Mouse (Mus musculus) forebrain, embryonic 11.5 days (tissue): ENCODE measurements around the gene Coro2b. TPM values are rescaled to one million over a fixed set of nuclear protein-coding genes. Genes with fewer than 3 reads are reported as not detected.
A peak's percentile ranks its signal among the peaks of the same experiment; 100 is the strongest.

Experiments
- ATAC-seq: fragments of 200-750 bp; cut with Nextera tagmentation; replicated peaks from 2 replicates; pipeline ENCODE4 v1.8.0; 2017; ENCODE audit warnings: moderate TSS enrichment; ENCODE audit not compliant: low FRiP score
- DNase-seq: peaks from one replicate; pipeline ENCODE4 v3.0.0-alpha.2; 2017; ENCODE audit warnings: low spot score
- H3K27ac ChIP-seq: fragments of 300-500 bp; sonication (generic); 2 replicates; pipeline ENCODE4 v1.5.1; 2014; ENCODE audit warnings: low read depth, low read length
- H3K27me3 ChIP-seq: fragments of 300-500 bp; sonication (generic); 2 replicates; pipeline ENCODE4 v1.6.1; 2014; ENCODE audit warnings: mild to moderate bottlenecking, low read length, mixed read lengths; ENCODE audit not compliant: control insufficient read depth, insufficient read depth
- H3K36me3 ChIP-seq: fragments of 300-500 bp; sonication (generic); 2 replicates; pipeline ENCODE4 v1.6.1; 2014; ENCODE audit warnings: mild to moderate bottlenecking, low read length, moderate library complexity, mixed read lengths; ENCODE audit not compliant: control insufficient read depth, insufficient read depth
- H3K4me1 ChIP-seq: fragments of 300-500 bp; sonication (generic); replicated peaks from 2 replicates; pipeline ENCODE4 v1.6.1; 2014; ENCODE audit warnings: low read length, mixed read lengths; ENCODE audit not compliant: control insufficient read depth, insufficient read depth
- H3K4me2 ChIP-seq: fragments of 300-500 bp; sonication (generic); 2 replicates; pipeline ENCODE4 v1.6.1; 2014; ENCODE audit warnings: low read depth, mild to moderate bottlenecking, low read length, moderate library complexity, mixed read lengths; ENCODE audit not compliant: severe bottlenecking
- H3K4me3 ChIP-seq: fragments of 300-500 bp; sonication (generic); 2 replicates; pipeline ENCODE4 v1.5.1; 2014; ENCODE audit warnings: low read depth, low read length
- H3K9ac ChIP-seq: fragments of 300-500 bp; sonication (generic); 2 replicates; pipeline ENCODE4 v1.6.1; 2014; ENCODE audit warnings: low read length
- H3K9me3 ChIP-seq: fragments of 300-500 bp; sonication (generic); 2 replicates; pipeline ENCODE4 v1.6.1; 2016; ENCODE audit warnings: low read length, mixed read lengths; ENCODE audit not compliant: control insufficient read depth
- WGBS: fragments of 180-500 bp; shearing (Covaris S2); extraction: QIAGEN DNeasy Blood & Tissue Kit; methylation state at CpG from one replicate; pipeline ENCODE4 v1.1.7; 2014; 5-methylcytosine and 5-hydroxymethylcytosine counted together
- polyA plus RNA-seq: library from polyadenylated mRNA; unstranded; fragments of >200 nt; fragmentation: Nextera tagmentation; extraction: Ambion mirVana; gene quantifications from 2 replicates; pipeline ENCODE4 v1.2.1, GENCODE M21; 2014

The Coro2b gene
- polyA plus RNA-seq, 1 experiment from 2014 or later: 24.0 TPM

DNA sequence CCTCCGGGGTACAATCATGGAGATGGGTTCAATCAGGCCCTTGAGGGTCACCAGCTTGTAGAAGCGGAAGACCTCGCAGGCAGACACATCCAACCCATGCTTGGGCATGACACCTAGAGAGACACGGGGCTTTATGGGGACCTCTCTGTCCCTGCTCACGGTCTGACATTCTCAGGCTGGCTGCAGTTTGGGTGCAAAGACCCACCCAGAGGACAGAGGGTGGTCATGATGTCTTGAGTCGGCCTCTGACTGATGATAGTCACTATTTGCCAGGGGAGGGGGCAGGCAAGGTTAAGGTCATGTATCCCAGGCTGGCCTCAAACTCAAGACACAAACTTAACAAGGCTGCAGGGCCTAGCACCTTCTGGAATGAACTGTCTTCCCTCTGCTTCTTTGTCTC is 110.3 kb downstream of the Coro2b start:
- H3K4me2 ChIP-seq: no peak overlapping the region
- no peak overlapping the region for H3K4me3 ChIP-seq
- WGBS: 93% methylated on average over 6 of the region's 6 CpGs
- H3K27ac ChIP-seq: no peak overlapping the region
- ATAC-seq (no peak), DNase-seq (no peak)
- H3K36me3 ChIP-seq: no peaks in the 10 kb centered on the region; the same call in 1 of the 2 replicates
- H3K27me3 ChIP-seq: no peaks in the 10 kb centered on the region
- H3K9me3 ChIP-seq: no peaks in the 10 kb centered on the region; the same call in 1 of the 2 replicates
- H3K4me1 ChIP-seq: no peaks in the 10 kb centered on the region; the same call in 1 of the 2 replicates
- no peak overlapping the region for H3K9ac ChIP-seq

- no peak overlapping the region for H3K9ac ChIP-seq
- 93% methylated on average over 19 of the region's 19 CpGs for WGBS
- no peaks in the 10 kb centered on the region for H3K27me3 ChIP-seq
- peaks cover under 1% of the 10 kb centered on the region; the same call in 1 of the 2 replicates for H3K4me1 ChIP-seq
- H3K4me3 ChIP-seq: no peak overlapping the region
- no peaks in the 10 kb centered on the region; the same call in 1 of the 2 replicates for H3K9me3 ChIP-seq
- H3K27ac ChIP-seq: no peak overlapping the region
- no peak for DNase-seq
- H3K36me3 ChIP-seq: no peaks in the 10 kb centered on the region; the same call in 1 of the 2 replicates
- ATAC-seq: no peak
- no peak overlapping the region for H3K4me2 ChIP-seq
These were observed 110.8 kb downstream of the Coro2b start for GRCm38 (mm10) chr9:62426021-62426420.

DNA sequence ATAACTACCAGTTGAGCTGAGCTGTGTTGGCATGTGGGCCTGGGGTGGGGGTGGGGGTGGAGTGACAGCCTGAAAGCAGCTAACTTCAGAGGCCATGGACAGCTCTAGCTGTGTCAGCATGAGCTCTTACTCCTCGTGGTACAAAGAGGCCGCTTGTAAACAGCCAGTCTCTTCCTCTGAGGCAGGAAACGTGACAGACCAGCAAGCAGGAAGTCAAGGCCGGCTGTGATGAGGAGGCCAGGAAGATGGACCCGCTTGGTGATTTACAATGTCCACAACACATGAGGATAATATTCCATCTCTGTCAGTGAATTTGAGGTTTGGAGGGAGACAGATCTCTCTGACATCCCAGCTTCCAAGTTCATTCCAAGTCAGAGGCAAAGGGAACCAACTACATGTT is 111.6 kb downstream of the Coro2b start:
- no peaks in the 10 kb centered on the region; the same call in 1 of the 2 replicates for H3K36me3 ChIP-seq
- H3K4me1 ChIP-seq: peaks cover 3% of the 10 kb centered on the region; the same call in 1 of the 2 replicates
- no peak overlapping the region for H3K9ac ChIP-seq
- ATAC-seq (no peak), DNase-seq (no peak)
- H3K4me3 ChIP-seq: no peak overlapping the region
- no peak overlapping the region for H3K27ac ChIP-seq
- WGBS: 78% methylated on average over 5 of the region's 5 CpGs
- no peaks in the 10 kb centered on the region for H3K27me3 ChIP-seq
- no peak overlapping the region for H3K4me2 ChIP-seq
- no peaks in the 10 kb centered on the region; the same call in 1 of the 2 replicates for H3K9me3 ChIP-seq

- Histone ChIP-seq H3K4me2 (no peak overlapping the region), H3K9ac (no peak overlapping the region), H3K27me3 (no peaks in the 10 kb centered on the region), H3K9me3 (no peaks in the 10 kb centered on the region; the same call in 1 of the 2 replicates), H3K27ac (no peak overlapping the region), H3K36me3 (no peaks in the 10 kb centered on the region; the same call in 1 of the 2 replicates), H3K4me3 (no peak overlapping the region), H3K4me1 (peaks cover 3% of the 10 kb centered on the region; the same call in 1 of the 2 replicates)
- 97% methylated on average over 10 of the region's 10 CpGs for WGBS
- no peak for DNase-seq
- ATAC-seq: no peak
These were observed 113.0 kb downstream of the Coro2b start for GRCm38 (mm10) chr9:62423871-62424270.

DNA sequence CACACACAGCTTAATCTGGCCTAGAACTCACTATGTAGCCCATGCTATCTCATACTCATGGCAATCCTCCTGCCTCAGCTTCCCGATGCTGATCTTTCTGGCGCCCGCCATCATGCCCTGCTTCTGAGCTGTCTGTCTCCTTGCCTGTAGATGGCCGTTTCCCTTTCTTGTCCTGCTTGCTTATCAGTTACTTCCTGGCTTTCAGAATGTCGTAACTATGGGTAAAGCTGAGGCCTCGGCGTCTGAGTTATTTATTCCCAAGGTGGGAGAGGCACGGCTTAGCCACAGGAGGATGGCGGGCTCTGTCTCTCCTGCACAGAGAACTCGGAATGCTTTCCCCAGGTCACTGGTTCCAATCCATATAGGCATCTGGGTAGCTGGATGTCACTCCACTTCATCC is 113.9 kb downstream of the Coro2b start:
- no peak for ATAC-seq
- H3K36me3 ChIP-seq: no peaks in the 10 kb centered on the region
- 87% methylated on average over 10 of the region's 10 CpGs for WGBS

DNA sequence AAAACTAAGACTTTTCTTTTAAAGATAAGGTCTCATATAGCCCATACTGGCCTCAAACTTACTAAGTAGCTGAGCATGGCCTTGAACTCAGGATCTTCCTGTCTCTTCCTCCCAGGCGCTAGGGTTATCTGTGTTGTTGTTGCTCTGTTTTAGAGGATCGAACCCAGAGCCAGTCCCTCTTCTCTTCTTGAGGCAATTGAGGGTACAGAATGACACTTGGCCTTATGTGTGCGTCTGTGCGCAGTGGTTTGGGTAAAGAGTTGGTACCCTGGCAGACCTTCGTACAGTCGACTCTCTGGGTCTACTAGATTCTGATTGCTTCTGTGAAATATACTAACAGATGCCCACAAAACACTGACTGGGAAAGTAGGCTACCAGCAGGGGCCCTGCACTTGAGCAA is 114.9 kb downstream of the Coro2b start:
- Histone ChIP-seq H3K27me3 (no peaks in the 10 kb centered on the region), H3K4me1 (peaks cover 3% of the 10 kb centered on the region; the same call in 1 of the 2 replicates), H3K36me3 (no peaks in the 10 kb centered on the region), H3K27ac (no peak overlapping the region), H3K4me3 (no peak overlapping the region), H3K9me3 (no peaks in the 10 kb centered on the region; the same call in 1 of the 2 replicates), H3K9ac (no peak overlapping the region), H3K4me2 (no peak overlapping the region)
- ATAC-seq (no peak), DNase-seq (no peak)
- 94% methylated on average over 6 of the region's 6 CpGs for WGBS

More for the DNA sequence above, 113.9 kb downstream of the Coro2b start:
- no peak for DNase-seq
- Histone ChIP-seq H3K4me1 (peaks cover 3% of the 10 kb centered on the region; the same call in 1 of the 2 replicates), H3K27me3 (no peaks in the 10 kb centered on the region), H3K9ac (no peak overlapping the region), H3K27ac (no peak overlapping the region), H3K9me3 (no peaks in the 10 kb centered on the region; the same call in 1 of the 2 replicates), H3K4me3 (no peak overlapping the region), H3K4me2 (no peak overlapping the region)

DNA sequence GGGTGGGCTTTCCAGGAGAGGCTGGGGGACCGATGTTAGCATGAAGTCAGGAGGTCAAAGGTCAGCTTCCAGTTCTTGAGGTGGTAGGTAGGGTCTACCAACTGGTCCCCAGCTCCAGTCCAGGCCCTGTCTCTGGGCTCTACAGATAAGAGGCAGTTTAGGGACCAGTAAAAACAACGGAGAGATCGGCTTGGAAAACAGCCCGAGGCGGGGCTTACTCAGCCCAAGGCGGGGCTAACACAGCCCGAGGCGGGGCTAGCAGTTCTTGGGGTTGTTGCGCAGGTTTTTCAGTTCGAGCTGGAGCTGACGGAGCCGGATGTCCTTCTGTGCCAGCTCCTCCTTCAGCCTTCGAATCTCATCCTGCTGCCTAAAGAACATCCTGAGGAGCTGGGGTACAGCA is 115.8 kb downstream of the Coro2b start:
- Histone ChIP-seq H3K9ac (peak overlapping the region; percentile 29), H3K4me3 (0 out of 2 replicates have a peak overlapping the region, but pooled peaks have one; percentile 7), H3K27ac (no peak overlapping the region), H3K4me1 (peaks cover 3% of the 10 kb centered on the region; the same call in 1 of the 2 replicates), H3K4me2 (peak overlapping the region; percentile 37), H3K9me3 (no peaks in the 10 kb centered on the region; the same call in 1 of the 2 replicates), H3K36me3 (no peaks in the 10 kb centered on the region), H3K27me3 (no peaks in the 10 kb centered on the region)
- ATAC-seq (peak; percentile 64; the same call in 1 of the 2 replicates), DNase-seq (peak; percentile 81)
- 2% methylated on average over 13 of the region's 13 CpGs for WGBS

- Histone ChIP-seq H3K4me1 (peaks cover 3% of the 10 kb centered on the region), H3K36me3 (no peaks in the 10 kb centered on the region), H3K4me3 (no peak overlapping the region), H3K4me2 (peak overlapping the region; percentile 37; the same call in 1 of the 2 replicates), H3K9me3 (no peaks in the 10 kb centered on the region; the same call in 1 of the 2 replicates), H3K27ac (no peak overlapping the region), H3K27me3 (no peaks in the 10 kb centered on the region), H3K9ac (no peak overlapping the region; the same call in 1 of the 2 replicates)
- ATAC-seq: no peak
- 36% methylated on average over 10 of the region's 10 CpGs for WGBS
- peak; percentile 55 for DNase-seq
These were observed 116.5 kb downstream of the Coro2b start for GRCm38 (mm10) chr9:62420261-62420917.
